Mouse (Mus musculus) R1 (cell line): Measurements from ENCODE around the gene Lama2.
"Not testable (repeated sequence)": the region's sequence is repeated elsewhere in the genome, so short reads cannot be mapped to it uniquely, and the experiment has no call there.

Experiments
- DNase-seq: peaks from one replicate; pipeline ENCODE4 v3.0.0-alpha.2; 2018; ENCODE audit warnings: low read depth, low spot score

The Lama2 gene

GRCm38 (mm10) chr10:27012804-27013365 is 606.7 kb downstream of the Lama2 start:
- peak; percentile 22 for DNase-seq

- no peak for DNase-seq
Measured at GRCm38 (mm10) chr10:27007364-27007763, 612.2 kb downstream of the Lama2 start.

- DNase-seq, result no peak
Measured at GRCm38 (mm10) chr10:27005716-27006115, 613.8 kb downstream of the Lama2 start.

GRCm38 (mm10) chr10:27001554-27002178 is 617.9 kb downstream of the Lama2 start:
- DNase-seq, result no peak

- no peak for DNase-seq
Measured at GRCm38 (mm10) chr10:26996684-26997083, 622.9 kb downstream of the Lama2 start.

GRCm38 (mm10) chr10:26995987-26996386 is 623.6 kb downstream of the Lama2 start:
- DNase-seq, result no peak

GRCm38 (mm10) chr10:26995182-26995975 is 624.2 kb downstream of the Lama2 start:
- peak; percentile 59 for DNase-seq

GRCm38 (mm10) chr10:26993971-26994761 is 625.4 kb downstream of the Lama2 start:
- peak; percentile 56 for DNase-seq

GRCm38 (mm10) chr10:26985451-26985850 is 634.1 kb downstream of the Lama2 start:
- no peak for DNase-seq

GRCm38 (mm10) chr10:26984082-26984481 is 635.5 kb downstream of the Lama2 start:
- DNase-seq, result not testable (repeated sequence)

- DNase-seq, result no peak
Measured at GRCm38 (mm10) chr10:26983583-26983982, 636.0 kb downstream of the Lama2 start.

- no peak for DNase-seq
Measured at GRCm38 (mm10) chr10:26982621-26983020, 636.9 kb downstream of the Lama2 start.

GRCm38 (mm10) chr10:26975372-26975771 is 644.2 kb downstream of the Lama2 start:
- DNase-seq, result no peak

GRCm38 (mm10) chr10:26974224-26974623 is 645.3 kb downstream of the Lama2 start:
- DNase-seq, result no peak

- DNase-seq, result no peak
Measured at GRCm38 (mm10) chr10:26973575-26973974, 646.0 kb downstream of the Lama2 start.

GRCm38 (mm10) chr10:26958513-26958912 is 661.0 kb downstream of the Lama2 start:
- DNase-seq, result peak; percentile 99

GRCm38 (mm10) chr10:26950448-26950847 is 669.1 kb downstream of the Lama2 start:
- no peak for DNase-seq

GRCm38 (mm10) chr10:26949667-26950066 is 669.9 kb downstream of the Lama2 start:
- peak; percentile 60 for DNase-seq

GRCm38 (mm10) chr10:26948331-26948730 is 671.2 kb downstream of the Lama2 start:
- no peak for DNase-seq

GRCm38 (mm10) chr10:26939549-26939948 is 680.0 kb downstream of the Lama2 start:
- peak; percentile 87 for DNase-seq

GRCm38 (mm10) chr10:26938464-26938863 is 681.1 kb downstream of the Lama2 start:
- DNase-seq, result peak; percentile 87

GRCm38 (mm10) chr10:26936056-26936455 is 683.5 kb downstream of the Lama2 start:
- peak; percentile 97 for DNase-seq
